Mouse (Mus musculus) CD4-positive, CD25-positive, alpha-beta regulatory T cell, adult 9 weeks (primary cell): ENCODE results near the gene Grhpr. TPM values are rescaled to one million over a fixed set of nuclear protein-coding genes. Genes with fewer than 3 reads are reported as not detected.

Experiments used
- polyA plus RNA-seq: library from polyadenylated mRNA; unstranded; fragments of 100-300 nt; shearing (Covaris generic); gene quantifications from one replicate; pipeline ENCODE4 v1.2.1, GENCODE M21; 2017

Grhpr gene
- polyA plus RNA-seq, result 40.9 TPM

DNA sequence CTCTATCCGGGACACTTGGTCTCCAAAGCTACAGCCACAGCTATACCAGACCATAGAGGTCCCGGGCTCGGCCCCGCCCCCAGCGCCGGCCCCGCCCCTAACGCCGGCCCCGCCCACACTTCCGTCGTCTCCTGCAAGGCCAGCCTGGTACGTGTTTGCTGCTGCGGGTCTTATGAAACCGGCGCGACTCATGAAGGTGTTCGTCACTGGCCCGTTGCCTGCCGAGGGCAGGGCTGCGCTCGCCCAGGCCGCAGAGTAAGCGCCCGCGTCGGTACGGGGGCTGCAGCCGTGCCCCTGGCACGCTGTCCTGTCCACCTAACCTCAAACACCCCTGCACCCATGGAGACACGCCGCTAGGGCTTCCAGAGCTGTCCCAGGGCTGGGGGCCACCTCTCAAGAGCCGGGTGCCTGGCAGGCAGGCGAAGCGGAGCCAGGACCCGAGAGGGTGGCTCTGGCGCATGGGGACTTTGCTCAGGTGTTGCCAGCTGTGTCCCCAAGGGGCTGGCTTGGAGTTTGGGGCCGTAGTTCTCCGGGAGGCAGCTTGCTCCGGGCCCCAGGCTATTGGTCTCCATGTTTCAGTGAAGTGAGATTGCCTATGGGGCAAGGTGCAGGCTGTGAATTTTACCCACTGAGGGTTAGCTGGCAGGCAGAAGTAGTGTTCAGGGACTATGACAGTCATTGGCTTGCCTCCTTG is at the start of gene Grhpr:
Gene Grhpr (plus strand): TSS at position 116 of the 694 bp plus-strand sequence.

DNA sequence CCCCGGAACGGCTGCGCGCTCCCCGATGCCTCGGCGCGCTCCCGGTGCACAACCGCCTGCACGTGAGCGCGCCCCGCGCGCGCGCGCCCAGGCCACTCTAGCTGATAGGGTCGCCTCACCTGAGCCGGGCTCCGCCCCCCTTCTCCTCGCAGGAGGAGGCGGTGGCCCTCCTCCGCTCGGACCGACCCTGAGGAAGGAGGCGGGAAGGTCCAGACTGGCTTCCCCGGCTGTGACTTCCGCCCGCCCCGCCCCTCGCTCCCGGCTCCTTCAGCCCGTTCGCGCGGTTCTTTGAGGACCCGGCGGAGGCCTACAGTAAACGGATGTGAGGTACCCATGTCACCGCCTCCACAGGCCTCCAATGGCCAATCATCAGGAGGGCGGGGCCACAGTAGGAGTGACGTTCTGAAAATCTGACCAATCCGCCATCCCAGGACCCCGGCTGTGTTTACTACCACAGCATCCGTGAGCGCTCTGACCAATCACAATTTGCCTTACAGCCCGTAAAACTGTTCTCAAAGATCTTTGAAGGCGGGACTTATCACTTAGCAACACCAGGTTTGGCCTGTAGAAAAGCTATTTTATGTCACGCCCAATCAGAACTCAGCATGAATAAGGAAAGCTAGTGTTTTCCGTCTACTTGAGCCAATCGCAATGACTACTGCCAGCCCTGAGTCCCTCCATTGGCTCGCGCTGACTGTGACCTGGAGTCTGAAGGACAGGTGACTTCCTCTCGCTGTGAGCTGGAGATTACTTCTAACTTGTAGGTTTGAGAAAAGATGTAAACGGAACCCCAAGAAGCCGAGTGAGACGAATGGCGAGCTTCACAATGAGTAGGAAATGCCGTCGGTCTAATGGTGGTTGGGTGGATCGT is 31.1 kb downstream of the Grhpr start, which contains the start of gene Zbtb5:
Gene Zbtb5 (minus strand): TSS at position 308 of the 871 bp plus-strand sequence.

DNA sequence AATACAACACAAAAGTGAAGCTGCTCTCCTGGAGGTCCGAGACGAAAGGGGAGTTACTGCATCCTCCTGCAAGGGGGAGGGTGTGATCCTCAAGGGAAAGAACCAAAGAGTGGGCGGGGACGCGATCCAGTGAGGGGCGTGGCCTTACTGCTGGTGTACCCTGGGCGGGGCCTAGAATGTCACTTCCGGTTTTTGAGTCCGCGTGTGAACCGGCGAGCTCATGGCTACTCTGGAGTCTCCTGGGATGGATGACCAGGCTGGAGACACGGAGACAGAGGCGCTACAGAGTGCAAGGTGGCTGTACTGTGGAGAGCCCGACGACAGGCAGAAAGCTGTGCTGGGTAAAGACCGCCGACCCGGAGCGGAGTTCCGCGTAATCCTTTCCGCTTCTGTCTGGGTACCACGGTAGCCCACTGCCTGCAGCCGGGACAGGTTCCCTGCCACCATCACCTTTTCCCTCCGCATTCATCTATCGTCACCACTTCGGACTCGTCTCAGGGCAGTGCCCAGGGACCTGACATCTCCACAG is 37.3 kb downstream of the Grhpr start, which contains the start of gene Polr1e:
Gene Polr1e (plus strand): TSS at position 132 of the 529 bp plus-strand sequence.

Other genes with a start within 250 kb of the Grhpr start
- 116 TPM for gene Zcchc7, start 225.5 kb upstream of the Grhpr start, polyA plus RNA-seq
- 13.5 TPM for gene Zbtb5, start 31.0 kb downstream of the Grhpr start, polyA plus RNA-seq
- 68.3 TPM for gene Polr1e, start 37.2 kb downstream of the Grhpr start, polyA plus RNA-seq
- gene Fbxo10, start 103.2 kb downstream of the Grhpr start, polyA plus RNA-seq, result 1.3 TPM
- 189 TPM for gene Tomm5, start 126.7 kb downstream of the Grhpr start, polyA plus RNA-seq
- not detected for gene Frmpd1, start 203.5 kb downstream of the Grhpr start, polyA plus RNA-seq